Mouse (Mus musculus): ENCODE measurements at regions not wholly inside any gene's neighbourhood (a gene's known extent, or its start where the extent isn't known, plus 50 kb on each side); places are given as distances from the start of the nearest gene placed in this dataset.

DNA sequence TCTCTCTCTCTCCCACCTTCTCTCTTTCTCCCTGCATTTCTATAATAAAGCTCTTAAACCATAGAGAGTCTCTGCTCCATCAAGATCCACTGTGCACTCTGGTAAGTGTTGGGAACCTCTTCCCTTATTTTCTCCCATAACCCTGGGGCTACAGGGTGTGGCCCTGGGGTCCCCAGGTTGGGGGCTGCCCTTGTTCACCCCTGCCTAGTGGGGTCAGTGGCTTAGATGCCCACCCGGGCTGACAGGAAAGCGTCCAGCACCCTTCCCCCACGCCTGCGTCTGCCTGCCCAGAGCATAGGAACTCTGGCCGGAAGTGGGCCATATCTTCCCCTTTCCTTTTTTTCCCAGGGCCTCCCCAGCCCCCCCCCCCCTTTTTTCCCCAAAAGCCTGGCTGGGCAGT is 534.0 kb downstream of the Hdgfl1 start:
- TF ChIP-seq CTCF (IDR thresholded peaks at IDR 0.05), result no peak
- in situ Hi-C loops (cut with MboI; ENCODE audit: low pct_unique_long_range_greater_than_20kb), result no loop called here
- CTCF ChIA-PET, result no interaction called here
- POLR2A ChIA-PET, result interaction anchor here (0.6 kb wide), 1 partner anchor 1722 kb away, joined by 3 read pairs; no protein-coding TSS in a partner anchor
- H3K27me3 ChIP-seq, result no peaks in the 10 kb centered on the region
- ATAC-seq (no peak), DNase-seq (ENCODE audit: low read depth, low spot score) (no peak)

DNA sequence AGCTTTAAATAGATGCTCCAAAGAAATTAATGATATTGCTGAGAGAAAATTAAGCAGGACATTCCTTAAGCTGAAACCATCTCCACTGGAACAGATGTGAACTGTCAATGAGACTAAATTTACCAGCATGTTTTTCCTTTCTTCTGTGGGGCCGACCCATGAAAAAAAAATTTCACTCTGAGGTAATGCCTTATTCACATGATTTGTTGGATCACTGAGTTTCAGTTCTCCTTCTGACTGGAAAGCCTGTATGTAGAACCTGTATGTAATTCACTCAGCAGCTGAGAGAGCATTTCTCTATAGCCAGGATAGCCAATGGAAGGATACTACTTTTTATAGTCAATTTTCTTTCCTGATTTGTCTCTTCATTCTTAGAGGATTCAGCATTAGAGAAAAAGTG is 535.3 kb downstream of the Hdgfl1 start:
- no peak for DNase-seq (ENCODE audit: low read depth, low spot score)
- CTCF ChIA-PET, result no interaction called here
- in situ Hi-C loops (cut with MboI; ENCODE audit: low pct_unique_long_range_greater_than_20kb), result no loop called here

DNA sequence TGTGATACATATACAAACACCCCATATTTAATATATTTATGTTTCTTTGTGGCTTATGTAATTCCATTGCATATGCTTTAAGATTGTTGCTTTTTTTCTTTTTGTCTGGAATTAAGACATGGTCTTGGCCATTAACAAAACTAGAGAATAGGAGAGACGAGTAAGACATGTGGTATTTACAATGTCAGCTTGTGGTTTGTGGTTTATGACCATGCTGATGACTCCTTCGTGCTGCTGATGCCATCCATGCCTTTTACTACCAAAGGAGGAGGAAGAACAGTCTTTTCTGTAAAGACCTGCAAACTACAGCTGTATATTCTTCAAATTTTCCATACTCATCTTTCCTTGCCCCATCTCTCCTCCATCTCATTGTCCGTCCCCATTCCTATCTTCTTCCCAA is 552.7 kb downstream of the Hdgfl1 start:
- ChIA-PET CTCF (no interaction called here), POLR2A (no interaction called here)
- ATAC-seq, result peak; percentile 47
- H3K27me3 ChIP-seq, result no peaks in the 10 kb centered on the region
- peak; percentile 12 for DNase-seq (ENCODE audit: low read depth, low spot score)
- in situ Hi-C loops (cut with MboI; ENCODE audit: low pct_unique_long_range_greater_than_20kb), result no loop called here
- no peak for TF ChIP-seq CTCF (IDR thresholded peaks at IDR 0.05)

More for the DNA sequence above, 535.3 kb downstream of the Hdgfl1 start:
- POLR2A ChIA-PET, result no interaction called here
- no peaks in the 10 kb centered on the region for H3K27me3 ChIP-seq
- TF ChIP-seq CTCF (IDR thresholded peaks at IDR 0.05), result no peak
- ATAC-seq, result no peak

DNA sequence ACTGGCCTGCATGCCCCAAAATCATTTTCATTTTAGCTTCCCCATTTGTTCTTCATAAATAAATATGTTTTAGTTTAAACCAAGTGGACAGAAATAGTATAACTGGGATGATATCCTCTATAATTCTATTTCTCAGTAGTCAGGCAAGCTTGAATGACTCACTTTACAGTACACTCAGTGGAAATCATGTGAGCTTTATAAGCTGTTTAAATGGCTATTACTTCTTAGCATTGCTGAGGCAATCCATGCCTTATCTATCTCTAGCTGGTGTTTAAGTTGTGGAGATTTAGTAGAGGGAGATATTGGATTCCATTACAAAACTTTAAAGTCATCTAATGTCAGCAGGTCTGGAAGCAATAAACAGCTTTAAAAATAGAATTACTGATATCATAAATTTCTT is 553.4 kb downstream of the Hdgfl1 start:
- H3K27me3 ChIP-seq, result no peaks in the 10 kb centered on the region
- POLR2A ChIA-PET, result no interaction called here
- ATAC-seq (no peak), DNase-seq (ENCODE audit: low read depth, low spot score) (no peak)
- CTCF ChIA-PET, result no interaction called here
- in situ Hi-C loops (cut with MboI; ENCODE audit: low pct_unique_long_range_greater_than_20kb), result no loop called here
- TF ChIP-seq CTCF (IDR thresholded peaks at IDR 0.05), result no peak

DNA sequence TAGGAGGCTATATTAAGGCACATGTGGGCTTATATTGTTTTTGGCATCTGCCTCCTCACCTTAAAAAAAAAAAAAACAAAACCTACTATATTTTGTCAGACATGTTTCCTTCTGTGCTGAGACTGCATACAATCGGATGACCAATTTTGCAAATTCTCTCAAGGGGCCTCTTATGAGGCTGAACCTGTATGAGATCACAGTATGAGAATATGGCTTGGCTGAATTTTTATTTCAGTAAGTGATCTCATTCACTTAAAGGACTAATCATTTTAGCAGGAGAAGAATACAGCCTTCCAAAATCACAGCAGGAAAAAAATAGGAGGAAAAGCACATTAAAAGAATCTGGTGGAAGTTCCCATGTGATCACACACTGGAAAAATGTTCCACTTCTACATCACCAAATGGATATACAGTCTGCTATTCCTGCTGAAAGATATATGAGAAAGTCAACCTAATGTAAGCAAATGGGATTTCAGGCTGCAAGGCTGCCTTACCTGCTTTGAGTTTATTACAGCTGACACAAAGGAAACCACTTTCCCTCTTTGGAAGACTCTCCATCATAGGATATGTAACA is 564.3 kb downstream of the Hdgfl1 start:
- TF ChIP-seq CTCF (IDR thresholded peaks at IDR 0.05), result no peak
- in situ Hi-C loops (cut with MboI; ENCODE audit: low pct_unique_long_range_greater_than_20kb), result no loop called here
- ATAC-seq (no peak), DNase-seq (ENCODE audit: low read depth, low spot score) (no peak)
- ChIA-PET POLR2A (no interaction called here), CTCF (interaction anchor here (1.5 kb wide), 1 partner anchor 10 kb away, joined by 3 read pairs; no protein-coding TSS in a partner anchor)
- no peaks in the 10 kb centered on the region for H3K27me3 ChIP-seq

DNA sequence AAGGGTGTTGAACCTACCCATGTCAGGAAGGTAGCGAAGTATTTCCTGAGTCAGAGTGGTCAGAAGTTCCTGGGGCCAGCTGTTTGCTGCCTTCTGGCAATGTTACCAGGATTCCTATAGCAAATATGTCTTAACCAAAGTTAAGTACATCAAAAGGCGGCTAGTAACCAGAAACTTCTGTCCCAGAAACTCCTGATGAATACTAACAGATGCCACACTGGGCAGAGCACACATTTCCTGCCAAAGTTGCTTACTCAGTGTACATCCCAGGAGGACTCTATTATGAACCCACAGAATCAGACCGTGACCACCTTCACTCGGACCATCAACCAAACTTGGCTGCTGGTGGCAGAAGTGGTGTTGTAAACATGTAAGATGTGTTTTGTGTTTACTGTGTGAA is 575.3 kb downstream of the Hdgfl1 start:
- ChIA-PET POLR2A (no interaction called here), CTCF (interaction anchor here (0.9 to 1.2 kb wide), 2 partner anchors 10 to 20 kb away, joined by 3 read pairs; no protein-coding TSS in a partner anchor)
- in situ Hi-C loops (cut with MboI; ENCODE audit: low pct_unique_long_range_greater_than_20kb), result no loop called here
- ATAC-seq (no peak), DNase-seq (ENCODE audit: low read depth, low spot score) (no peak)
- no peak for TF ChIP-seq CTCF (IDR thresholded peaks at IDR 0.05)
- no peaks in the 10 kb centered on the region for H3K27me3 ChIP-seq

DNA sequence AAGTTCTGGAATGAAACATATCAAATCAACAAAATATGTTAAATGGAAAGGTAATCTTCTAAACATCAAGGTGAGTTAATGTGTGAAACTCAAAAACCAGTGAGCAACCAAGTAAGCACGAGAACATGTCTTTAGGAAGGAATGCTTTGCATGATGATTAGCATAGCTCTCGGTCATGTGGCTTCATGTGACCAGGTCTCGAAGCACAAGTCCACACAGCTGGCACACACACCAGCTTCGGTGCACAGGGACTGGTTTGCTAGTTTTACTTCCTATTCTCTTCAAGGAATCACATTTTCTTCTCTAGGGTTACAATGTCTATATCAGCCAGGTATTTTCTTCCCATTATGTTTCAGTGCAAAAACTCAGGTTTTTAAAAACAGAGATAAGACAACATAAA is 586.1 kb downstream of the Hdgfl1 start:
- H3K27me3 ChIP-seq, result no peaks in the 10 kb centered on the region
- ChIA-PET CTCF (interaction anchor here (1.6 kb wide), 1 partner anchor 15 kb away, joined by 4 read pairs; no protein-coding TSS in a partner anchor), POLR2A (no interaction called here)
- in situ Hi-C loops (cut with MboI; ENCODE audit: low pct_unique_long_range_greater_than_20kb), result no loop called here
- ATAC-seq (no peak), DNase-seq (ENCODE audit: low read depth, low spot score) (no peak)
- no peak for TF ChIP-seq CTCF (IDR thresholded peaks at IDR 0.05)

DNA sequence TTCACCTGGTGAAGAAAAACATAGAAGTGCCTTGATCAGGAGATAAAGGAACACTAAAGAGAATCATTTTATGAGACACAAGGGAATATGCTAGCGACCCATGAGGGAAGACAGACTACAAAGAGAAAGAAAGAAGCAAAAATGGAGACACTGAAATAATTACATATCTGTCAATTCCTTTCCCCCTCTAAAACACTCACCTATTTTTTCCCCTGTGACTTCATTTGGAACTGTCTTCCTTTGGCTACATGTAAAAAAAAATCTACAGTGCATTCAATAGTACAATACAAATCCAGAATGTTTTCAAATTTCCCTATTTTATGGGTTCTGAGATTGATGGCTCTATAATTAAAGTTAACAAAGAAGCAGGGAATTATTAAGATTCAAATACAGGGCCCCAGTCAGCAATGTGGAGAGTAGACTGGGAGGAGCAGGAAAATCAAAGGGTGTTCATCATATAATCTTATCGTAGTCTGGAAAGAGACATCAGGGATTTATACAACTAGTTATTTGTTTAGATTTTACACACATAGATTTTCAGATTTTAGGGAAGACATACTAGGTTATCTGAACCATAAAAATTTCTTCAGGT is 598.0 kb downstream of the Hdgfl1 start:
- in situ Hi-C loops (cut with MboI; ENCODE audit: low pct_unique_long_range_greater_than_20kb), result no loop called here
- CTCF ChIA-PET, result no interaction called here
- DNase-seq (ENCODE audit: low read depth, low spot score) (no peak), ATAC-seq (no peak)
- no peak for TF ChIP-seq CTCF (IDR thresholded peaks at IDR 0.05)
- no peaks in the 10 kb centered on the region for H3K27me3 ChIP-seq
- POLR2A ChIA-PET, result no interaction called here

DNA sequence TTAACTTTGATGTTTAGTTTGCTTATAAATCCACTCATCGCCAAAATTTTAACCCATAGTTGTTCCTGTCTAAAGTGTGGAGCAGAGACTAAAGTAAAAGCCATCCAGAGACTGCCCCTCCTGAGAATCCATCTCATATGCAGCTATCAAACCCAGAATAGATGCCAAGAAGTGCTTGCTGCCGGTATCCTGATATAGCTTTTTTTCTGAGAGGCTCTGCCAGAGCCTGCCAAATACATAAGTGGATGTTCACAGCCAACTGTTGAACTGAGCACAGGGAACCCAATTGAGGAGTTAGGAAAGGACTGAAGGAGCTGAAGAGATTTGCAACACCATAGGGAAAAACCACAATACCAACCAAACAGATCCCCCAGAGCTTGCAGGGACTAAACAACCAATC is 600.3 kb downstream of the Hdgfl1 start:
- ChIA-PET POLR2A (interaction anchor here (0.6 kb wide), 1 partner anchor 190 kb away, joined by 4 read pairs; no protein-coding TSS in a partner anchor), CTCF (interaction anchor here (1.2 to 1.3 kb wide), 2 partner anchors 11 to 14 kb away, joined by 3 to 4 read pairs; no protein-coding TSS in a partner anchor)
- no peaks in the 10 kb centered on the region for H3K27me3 ChIP-seq
- no peak for ATAC-seq
- in situ Hi-C loops (cut with MboI; ENCODE audit: low pct_unique_long_range_greater_than_20kb), result no loop called here
- no peak for TF ChIP-seq CTCF (IDR thresholded peaks at IDR 0.05)
- DNase-seq (ENCODE audit: low read depth, low spot score), result no peak

DNA sequence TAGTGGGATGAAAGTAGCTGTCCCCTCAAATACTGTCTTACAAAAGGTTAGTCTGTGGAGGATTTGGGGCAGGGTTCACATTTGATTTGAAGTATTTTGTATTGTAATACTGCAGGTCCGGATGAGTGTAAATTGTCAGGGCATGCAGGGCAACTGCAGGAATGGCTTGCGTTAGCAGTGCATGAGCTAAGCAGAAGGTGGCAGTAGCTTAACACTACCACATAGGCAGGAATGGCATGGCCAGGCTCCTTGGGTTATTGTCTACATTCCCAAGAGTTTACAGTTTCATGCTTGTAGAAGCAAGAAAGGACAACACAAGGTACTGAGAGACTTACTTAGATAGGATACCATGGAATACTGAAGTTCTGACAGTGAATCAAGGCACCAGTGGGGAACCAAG is 611.3 kb downstream of the Hdgfl1 start:
- peak; percentile 60 for TF ChIP-seq CTCF (IDR thresholded peaks at IDR 0.05)
- no peaks in the 10 kb centered on the region for H3K27me3 ChIP-seq
- POLR2A ChIA-PET, result no interaction called here
- CTCF ChIA-PET, result interaction anchor here (0.8 kb wide), 1 partner anchor 10 kb away, joined by 3 read pairs; no protein-coding TSS in a partner anchor
- in situ Hi-C loops (cut with MboI; ENCODE audit: low pct_unique_long_range_greater_than_20kb), result no loop called here
- ATAC-seq (no peak), DNase-seq (ENCODE audit: low read depth, low spot score) (peak; percentile 6)

DNA sequence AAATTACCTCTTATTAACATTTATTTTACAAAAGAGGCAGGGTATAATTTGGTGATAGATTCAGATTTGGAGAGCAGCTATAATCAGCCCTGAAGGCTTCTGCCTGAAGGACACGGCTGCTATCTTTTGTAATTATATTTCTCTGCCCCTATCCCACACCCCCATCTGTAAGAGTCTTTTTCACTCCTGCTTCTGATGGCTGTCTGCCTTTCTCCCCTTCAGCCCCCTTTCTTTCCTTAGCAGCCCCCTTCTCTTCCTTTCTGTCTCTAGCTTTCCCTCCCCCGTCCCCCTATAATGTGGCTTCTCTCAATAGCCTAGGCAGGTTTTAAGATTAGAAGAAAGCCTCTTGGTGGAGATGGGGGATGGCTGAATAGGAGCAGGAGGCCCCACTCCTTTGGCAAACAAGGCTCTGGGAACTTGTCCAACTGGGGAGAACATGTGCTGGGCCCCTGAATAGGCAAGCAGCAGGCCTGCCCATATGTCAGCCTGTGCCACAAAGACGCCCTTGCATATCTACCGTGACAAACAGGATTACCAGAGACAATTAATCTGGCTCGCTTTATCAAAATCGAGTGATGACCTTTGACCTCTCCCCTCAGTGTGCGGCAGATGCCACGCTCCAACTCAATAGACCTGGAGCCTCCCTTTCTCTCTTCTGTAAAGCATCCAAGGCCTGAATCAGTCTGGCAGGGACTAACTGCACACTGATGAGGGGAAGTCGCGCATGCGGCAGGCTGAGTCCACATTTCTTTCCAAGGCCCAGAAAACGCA is 615.1 kb downstream of the Hdgfl1 start:
- in situ Hi-C loops (cut with MboI; ENCODE audit: low pct_unique_long_range_greater_than_20kb), result no loop called here
- H3K27me3 ChIP-seq, result no peaks in the 10 kb centered on the region
- ChIA-PET POLR2A (no interaction called here), CTCF (interaction anchor here (1.5 kb wide), 1 partner anchor 16 kb away, joined by 3 read pairs; no protein-coding TSS in a partner anchor)
- ATAC-seq (no peak), DNase-seq (ENCODE audit: low read depth, low spot score) (no peak)
- no peak for TF ChIP-seq CTCF (IDR thresholded peaks at IDR 0.05)

Measured in Patski (cell line).